Mouse (Mus musculus): ENCODE measurements around the gene Zfp319. TPM values are rescaled to one million over a fixed set of nuclear protein-coding genes. Genes with fewer than 3 reads are reported as not detected.

The Zfp319 gene
- total RNA-seq, 1 experiment, result 3.2 TPM

GRCm38 (mm10) chr8:95323201-95323600 lies 8.5 kb downstream of the Zfp319 start:
- H3K27ac ChIP-seq (ENCODE audit: insufficient read depth, low read depth, low read length, poor library complexity, severe bottlenecking), result no peak overlapping the region
- in situ Hi-C loops (cut with MboI; ENCODE audit: low sequenced_read_pairs in 2 of 2, unreplicated experiment in 2 of 2), result no loop called here
- H3K4me3 ChIP-seq (ENCODE audit: insufficient read depth in 1 of 2, low read depth in 1 of 2, low read length in 2 of 2, poor library complexity in 1 of 2, severe bottlenecking in 1 of 2), result no peak overlapping the region
- H3K9me3 ChIP-seq (ENCODE audit: control insufficient read depth, insufficient read depth, low read depth, low read length), result no peaks in the 10 kb centered on the region
- no peak overlapping the region for H3K9ac ChIP-seq (ENCODE audit: insufficient read depth, low read depth, low read length, poor library complexity, severe bottlenecking)
- TF ChIP-seq ZNF384 (IDR thresholded peaks at IDR 0.05; ENCODE audit: low read depth, low read length) (no peak), CHD2 (IDR thresholded peaks at IDR 0.05; ENCODE audit: low read depth, low read length) (no peak), MAFK (IDR thresholded peaks at IDR 0.05; ENCODE audit: insufficient read depth, low read depth, low read length) (no peak), HCFC1 (IDR thresholded peaks at IDR 0.05; ENCODE audit: borderline replicate concordance, insufficient read depth, low read length) (no peak), ZC3H11A (IDR thresholded peaks at IDR 0.05; ENCODE audit: borderline replicate concordance, low read depth, low read length) (no peak)
- H3K4me1 ChIP-seq (ENCODE audit: control insufficient read depth in 2 of 2, insufficient read depth in 2 of 2, low read length in 2 of 2, poor library complexity in 1 of 2), result peaks cover 0 to 5% of the 10 kb centered on the region in 2 experiments; a peak in 1 of 4 replicates
- DNase-seq (ENCODE audit: low read depth, low spot score), result no peak
- H3K36me3 ChIP-seq (ENCODE audit: control insufficient read depth, insufficient read depth, low read length, poor library complexity, severe bottlenecking), result peaks cover 7% of the 10 kb centered on the region; the same call in 1 of the 2 replicates

- peak; percentile 62 for DNase-seq (ENCODE audit: low read depth, low spot score)
- Histone ChIP-seq H3K9ac (ENCODE audit: insufficient read depth, low read depth, low read length, poor library complexity, severe bottlenecking) (0 out of 2 replicates have a peak overlapping the region, but pooled peaks have one; percentile 0), H3K4me3 (ENCODE audit: insufficient read depth in 1 of 2, low read depth in 1 of 2, low read length in 2 of 2, poor library complexity in 1 of 2, severe bottlenecking in 1 of 2) (peak overlapping the region; percentile 50 to 66), H3K9me3 (ENCODE audit: control insufficient read depth, insufficient read depth, low read depth, low read length) (no peaks in the 10 kb centered on the region), H3K36me3 (ENCODE audit: control insufficient read depth, insufficient read depth, low read length, poor library complexity, severe bottlenecking) (no peaks in the 10 kb centered on the region), H3K4me1 (ENCODE audit: control insufficient read depth in 2 of 2, insufficient read depth in 2 of 2, low read length in 2 of 2, poor library complexity in 1 of 2) (peaks cover 0 to 5% of the 10 kb centered on the region in 2 experiments; a peak in 1 of 4 replicates), H3K27ac (ENCODE audit: insufficient read depth, low read depth, low read length, poor library complexity, severe bottlenecking) (no peak overlapping the region)
- in situ Hi-C loops (cut with MboI; ENCODE audit: low sequenced_read_pairs in 2 of 2, unreplicated experiment in 2 of 2), result no loop called here
- TF ChIP-seq CHD2 (IDR thresholded peaks at IDR 0.05; ENCODE audit: low read depth, low read length) (no peak), MAFK (IDR thresholded peaks at IDR 0.05; ENCODE audit: insufficient read depth, low read depth, low read length) (no peak), HCFC1 (IDR thresholded peaks at IDR 0.05; ENCODE audit: borderline replicate concordance, insufficient read depth, low read length) (no peak), ZC3H11A (IDR thresholded peaks at IDR 0.05; ENCODE audit: borderline replicate concordance, low read depth, low read length) (no peak), ZNF384 (IDR thresholded peaks at IDR 0.05; ENCODE audit: low read depth, low read length) (no peak)
Observed at GRCm38 (mm10) chr8:95320224-95321139, 11.3 kb downstream of the Zfp319 start.

GRCm38 (mm10) chr8:95315350-95315749 lies 16.4 kb downstream of the Zfp319 start:
- in situ Hi-C loops (cut with MboI; ENCODE audit: low sequenced_read_pairs in 2 of 2, unreplicated experiment in 2 of 2), result no loop called here
- TF ChIP-seq CHD2 (IDR thresholded peaks at IDR 0.05; ENCODE audit: low read depth, low read length), result no peak
- TF ChIP-seq MAFK (IDR thresholded peaks at IDR 0.05; ENCODE audit: insufficient read depth, low read depth, low read length), result no peak
- TF ChIP-seq HCFC1 (IDR thresholded peaks at IDR 0.05; ENCODE audit: borderline replicate concordance, insufficient read depth, low read length), result no peak
- no peaks in the 10 kb centered on the region for H3K36me3 ChIP-seq (ENCODE audit: control insufficient read depth, insufficient read depth, low read length, poor library complexity, severe bottlenecking)

GRCm38 (mm10) chr8:95314707-95315106 lies 17.0 kb downstream of the Zfp319 start:
- Histone ChIP-seq H3K9ac (ENCODE audit: insufficient read depth, low read depth, low read length, poor library complexity, severe bottlenecking) (no peak overlapping the region), H3K4me1 (ENCODE audit: control insufficient read depth in 2 of 2, insufficient read depth in 2 of 2, low read length in 2 of 2, poor library complexity in 1 of 2) (0 out of 4 replicates have a peak, but pooled peaks cover 0 to 6% of the 10 kb centered on the region in 2 experiments), H3K9me3 (ENCODE audit: control insufficient read depth, insufficient read depth, low read depth, low read length) (no peaks in the 10 kb centered on the region), H3K36me3 (ENCODE audit: control insufficient read depth, insufficient read depth, low read length, poor library complexity, severe bottlenecking) (no peaks in the 10 kb centered on the region), H3K4me3 (ENCODE audit: insufficient read depth in 1 of 2, low read depth in 1 of 2, low read length in 2 of 2, poor library complexity in 1 of 2, severe bottlenecking in 1 of 2) (no peak overlapping the region), H3K27ac (ENCODE audit: insufficient read depth, low read depth, low read length, poor library complexity, severe bottlenecking) (no peak overlapping the region)
- TF ChIP-seq ZC3H11A (IDR thresholded peaks at IDR 0.05; ENCODE audit: borderline replicate concordance, low read depth, low read length) (no peak), ZNF384 (IDR thresholded peaks at IDR 0.05; ENCODE audit: low read depth, low read length) (no peak), CHD2 (IDR thresholded peaks at IDR 0.05; ENCODE audit: low read depth, low read length) (no peak), MAFK (IDR thresholded peaks at IDR 0.05; ENCODE audit: insufficient read depth, low read depth, low read length) (no peak), HCFC1 (IDR thresholded peaks at IDR 0.05; ENCODE audit: borderline replicate concordance, insufficient read depth, low read length) (no peak)
- in situ Hi-C loops (cut with MboI; ENCODE audit: low sequenced_read_pairs in 2 of 2, unreplicated experiment in 2 of 2), result no loop called here
- DNase-seq (ENCODE audit: low read depth, low spot score), result no peak

More at GRCm38 (mm10) chr8:95315350-95315749, 16.4 kb downstream of the Zfp319 start:
- Histone ChIP-seq H3K27ac (ENCODE audit: insufficient read depth, low read depth, low read length, poor library complexity, severe bottlenecking) (no peak overlapping the region), H3K9ac (ENCODE audit: insufficient read depth, low read depth, low read length, poor library complexity, severe bottlenecking) (no peak overlapping the region), H3K4me1 (ENCODE audit: control insufficient read depth in 2 of 2, insufficient read depth in 2 of 2, low read length in 2 of 2, poor library complexity in 1 of 2) (0 out of 4 replicates have a peak, but pooled peaks cover 0 to 9% of the 10 kb centered on the region in 2 experiments), H3K4me3 (ENCODE audit: insufficient read depth in 1 of 2, low read depth in 1 of 2, low read length in 2 of 2, poor library complexity in 1 of 2, severe bottlenecking in 1 of 2) (no peak overlapping the region), H3K9me3 (ENCODE audit: control insufficient read depth, insufficient read depth, low read depth, low read length) (no peaks in the 10 kb centered on the region)
- no peak for DNase-seq (ENCODE audit: low read depth, low spot score)

All from ES-E14 (cell line).